Mouse (Mus musculus) embryonic facial prominence, embryonic 11.5 days (tissue): ENCODE measurements at regions not wholly inside any gene's neighbourhood (a gene's known extent, or its start where the extent isn't known, plus 50 kb on each side); places are given as distances from the start of the nearest gene placed in this dataset.

ENCODE experiments used
- ATAC-seq: fragments of 200-750 bp; cut with Nextera tagmentation; replicated peaks from 2 replicates; pipeline ENCODE4 v1.8.0; 2017; ENCODE audit warnings: low read depth; ENCODE audit not compliant: insufficient number of reproducible peaks, low FRiP score, low TSS enrichment
- DNase-seq: peaks from one replicate; pipeline ENCODE4 v3.0.0-alpha.2; 2015; ENCODE audit warnings: low spot score
- H3K27ac ChIP-seq: fragments of 300-500 bp; sonication (generic); replicated peaks from 2 replicates; pipeline ENCODE4 v1.5.1; 2014; ENCODE audit warnings: mild to moderate bottlenecking, low read depth, low read length, control low read depth
- H3K27me3 ChIP-seq: fragments of 300-500 bp; sonication (generic); 2 replicates; pipeline ENCODE4 v1.6.1; 2014; ENCODE audit warnings: mild to moderate bottlenecking, low read length, moderate library complexity, mixed read lengths; ENCODE audit not compliant: control insufficient read depth, insufficient read depth
- H3K36me3 ChIP-seq: fragments of 300-500 bp; sonication (generic); replicated peaks from 2 replicates; pipeline ENCODE4 v1.6.1; 2014; ENCODE audit warnings: low read depth, mild to moderate bottlenecking, low read length, moderate library complexity, mixed read lengths; ENCODE audit not compliant: control insufficient read depth, insufficient read depth
- H3K4me1 ChIP-seq: fragments of 300-500 bp; sonication (generic); 2 replicates; pipeline ENCODE4 v1.6.1; 2014; ENCODE audit warnings: low read length, mixed read lengths; ENCODE audit not compliant: control insufficient read depth, insufficient read depth
- H3K4me2 ChIP-seq: fragments of 300-500 bp; sonication (generic); 2 replicates; pipeline ENCODE4 v1.6.1; 2014; ENCODE audit warnings: low read depth, mild to moderate bottlenecking, control low read depth, low read length, moderate library complexity
- H3K4me3 ChIP-seq: fragments of 300-500 bp; sonication (generic); 2 replicates; pipeline ENCODE4 v1.5.1; 2014; ENCODE audit warnings: low read depth, low read length, control low read depth
- H3K9ac ChIP-seq: fragments of 300-500 bp; sonication (generic); replicated peaks from 2 replicates; pipeline ENCODE4 v1.6.1; 2014; ENCODE audit warnings: mild to moderate bottlenecking, control low read depth, low read length
- H3K9me3 ChIP-seq: fragments of 300-500 bp; sonication (generic); replicated peaks from 2 replicates; pipeline ENCODE4 v1.6.1; 2016; ENCODE audit warnings: mild to moderate bottlenecking, low read length, inconsistent platforms, mixed read lengths; ENCODE audit not compliant: control insufficient read depth
- WGBS: fragments of 180-500 bp; shearing (Covaris S2); extraction: QIAGEN DNeasy Blood & Tissue Kit; methylation state at CpG from one replicate; pipeline ENCODE4 v1.1.7; 2014; 5-methylcytosine and 5-hydroxymethylcytosine counted together

DNA sequence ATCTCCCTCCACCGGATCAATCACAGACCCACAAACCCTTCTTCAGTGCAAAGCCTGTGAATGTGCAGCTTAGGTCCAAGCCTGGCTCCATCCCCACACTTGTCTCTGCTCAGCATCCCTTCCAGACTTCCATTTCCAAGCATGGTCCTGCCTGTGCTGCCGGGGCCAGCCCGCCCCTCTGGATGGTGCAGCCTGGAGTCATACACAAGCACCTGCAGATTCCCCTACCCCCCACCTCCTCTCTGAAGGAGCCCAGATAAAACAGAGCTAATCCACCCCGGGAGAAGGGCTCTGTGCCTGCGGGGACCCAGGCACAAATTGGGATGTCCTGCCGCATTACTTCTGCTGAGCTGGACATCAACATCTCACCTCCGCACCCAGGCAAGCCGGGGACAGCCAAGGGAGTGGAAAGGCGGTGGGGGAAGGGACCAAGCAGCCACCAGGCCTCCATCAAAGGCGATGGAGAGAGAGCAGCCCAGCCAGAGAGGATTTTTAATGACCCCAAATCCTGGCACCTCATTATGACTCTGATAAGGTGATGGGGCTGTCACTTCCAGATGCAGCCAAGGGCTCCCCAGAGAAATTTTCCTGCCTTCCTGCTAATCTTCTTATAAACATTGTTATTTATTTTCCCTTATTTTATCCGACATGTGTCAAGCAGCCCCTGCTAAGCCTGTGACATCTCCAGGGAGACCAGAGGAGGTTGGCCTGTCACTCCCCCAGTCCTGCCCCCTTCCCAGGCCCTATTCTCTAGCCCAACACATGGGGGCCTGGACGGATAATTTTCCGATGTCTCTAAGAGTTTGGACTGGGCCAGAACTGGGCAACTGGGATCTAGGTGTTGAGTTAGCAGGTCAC, 105.5 kb upstream of the Unc5b start:
- Histone ChIP-seq H3K9ac (no peak overlapping the region), H3K9me3 (no peaks in the 10 kb centered on the region), H3K4me2 (no peak overlapping the region), H3K27me3 (no peaks in the 10 kb centered on the region), H3K36me3 (no peaks in the 10 kb centered on the region), H3K27ac (no peak overlapping the region), H3K4me3 (no peak overlapping the region), H3K4me1 (no peaks in the 10 kb centered on the region; the same call in 1 of the 2 replicates)
- DNase-seq (no peak), ATAC-seq (peak; percentile 35; the same call in 1 of the 2 replicates)
- 24% methylated on average over 13 of the region's 13 CpGs for WGBS

DNA sequence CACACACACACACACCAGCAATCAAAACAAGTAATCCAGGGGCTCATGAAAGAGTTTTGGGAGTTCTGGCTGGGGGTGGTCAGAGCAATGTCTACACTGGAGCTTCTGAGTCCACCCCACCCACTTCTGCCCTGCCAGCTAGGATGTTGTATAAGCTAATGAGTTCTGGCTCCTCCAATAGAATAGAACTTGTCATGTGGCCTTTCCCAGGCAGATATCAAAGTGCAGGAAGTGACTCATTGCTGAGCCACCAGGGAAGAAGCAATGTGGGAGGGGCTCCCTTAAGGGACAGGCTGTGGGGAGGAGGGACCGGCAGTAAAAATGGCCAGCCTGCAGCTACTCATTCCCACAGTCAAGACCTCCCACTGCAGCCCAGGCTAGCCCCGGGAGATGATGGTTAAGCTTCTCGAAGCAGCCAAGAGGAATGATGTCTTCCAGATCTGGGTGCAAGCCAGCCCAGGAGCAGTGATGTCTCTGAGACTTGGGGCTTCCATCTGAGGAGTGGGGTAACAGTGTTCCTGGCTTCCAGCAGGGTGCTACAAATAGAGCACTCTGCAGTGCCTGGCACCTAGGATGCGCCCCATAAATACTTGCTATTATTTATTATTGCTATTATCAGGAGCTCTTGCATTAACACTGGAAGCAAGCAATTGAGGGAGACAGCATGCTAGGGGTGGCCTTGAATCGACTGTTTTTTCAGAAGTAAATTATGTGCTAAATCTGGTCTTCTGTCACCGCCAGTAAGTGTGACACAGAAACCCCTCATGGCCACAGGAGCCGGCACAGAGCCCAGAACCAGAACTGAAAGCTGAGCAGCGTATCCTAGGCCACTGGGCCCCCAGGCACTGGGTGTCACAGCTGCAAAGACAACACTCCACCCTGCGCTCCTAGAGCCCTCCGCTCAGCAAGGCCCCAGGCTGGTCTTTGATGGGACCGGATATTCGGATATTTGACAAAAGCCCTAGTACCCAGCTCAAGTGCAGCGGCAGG, 103.2 kb upstream of the Unc5b start:
- WGBS = 50% methylated on average over 13 of the region's 13 CpGs
- Histone ChIP-seq H3K4me1 (no peaks in the 10 kb centered on the region; the same call in 1 of the 2 replicates), H3K27me3 (no peaks in the 10 kb centered on the region), H3K27ac (no peak overlapping the region), H3K9ac (no peak overlapping the region), H3K36me3 (no peaks in the 10 kb centered on the region), H3K9me3 (no peaks in the 10 kb centered on the region), H3K4me3 (no peak overlapping the region), H3K4me2 (no peak overlapping the region)
- peak; percentile 36 for DNase-seq
- ATAC-seq = no peak; the same call in 1 of the 2 replicates

DNA sequence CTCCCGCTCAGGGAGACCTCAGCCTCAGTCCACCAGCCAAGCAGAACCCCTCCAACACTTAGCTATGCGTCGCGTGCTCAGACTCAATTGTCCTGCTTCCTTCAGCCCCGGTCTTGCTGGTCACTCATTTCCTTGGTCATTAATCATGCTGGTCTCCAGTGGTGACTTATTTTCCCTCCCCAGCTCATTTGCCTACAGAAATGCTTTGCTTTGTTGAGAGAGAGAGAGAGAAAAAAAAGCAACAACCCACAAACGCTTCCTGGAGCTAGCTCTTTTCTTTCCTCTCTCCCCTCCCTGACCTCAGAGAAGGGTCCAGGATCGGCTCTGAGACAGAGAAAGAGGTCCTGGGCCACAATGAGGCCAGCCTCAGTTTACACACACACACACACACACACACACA, 102.5 kb upstream of the Unc5b start:
- DNase-seq = no peak
- no peaks in the 10 kb centered on the region; the same call in 1 of the 2 replicates for H3K4me1 ChIP-seq

DNA sequence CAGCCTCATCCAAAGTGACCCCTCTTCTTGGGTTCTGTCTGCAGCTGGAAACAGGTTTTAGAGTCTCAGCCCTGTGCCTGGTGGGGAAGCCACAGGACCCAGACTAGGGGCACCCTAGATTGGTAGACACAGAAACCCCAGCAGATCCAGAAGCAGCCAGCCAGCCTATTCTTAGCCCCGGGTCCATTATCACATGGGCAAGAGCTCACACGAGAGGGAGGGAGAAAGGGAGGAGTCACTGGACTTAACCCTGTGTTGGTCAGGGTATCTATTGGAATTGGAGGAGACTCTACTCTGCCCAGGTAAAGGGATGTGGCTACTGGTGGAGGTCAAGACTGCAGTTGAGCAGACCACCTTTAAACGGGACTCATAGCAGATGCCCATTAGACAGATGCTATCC, 101.5 kb upstream of the Unc5b start:
- no peak for ATAC-seq
- H3K9me3 ChIP-seq = no peaks in the 10 kb centered on the region

More for the DNA sequence above, 102.5 kb upstream of the Unc5b start:
- Histone ChIP-seq H3K36me3 (no peaks in the 10 kb centered on the region), H3K4me2 (no peak overlapping the region), H3K4me3 (no peak overlapping the region), H3K27me3 (no peaks in the 10 kb centered on the region), H3K9ac (no peak overlapping the region), H3K27ac (no peak overlapping the region), H3K9me3 (no peaks in the 10 kb centered on the region)
- 48% methylated on average over 7 of the region's 7 CpGs for WGBS
- ATAC-seq = no peak

DNA sequence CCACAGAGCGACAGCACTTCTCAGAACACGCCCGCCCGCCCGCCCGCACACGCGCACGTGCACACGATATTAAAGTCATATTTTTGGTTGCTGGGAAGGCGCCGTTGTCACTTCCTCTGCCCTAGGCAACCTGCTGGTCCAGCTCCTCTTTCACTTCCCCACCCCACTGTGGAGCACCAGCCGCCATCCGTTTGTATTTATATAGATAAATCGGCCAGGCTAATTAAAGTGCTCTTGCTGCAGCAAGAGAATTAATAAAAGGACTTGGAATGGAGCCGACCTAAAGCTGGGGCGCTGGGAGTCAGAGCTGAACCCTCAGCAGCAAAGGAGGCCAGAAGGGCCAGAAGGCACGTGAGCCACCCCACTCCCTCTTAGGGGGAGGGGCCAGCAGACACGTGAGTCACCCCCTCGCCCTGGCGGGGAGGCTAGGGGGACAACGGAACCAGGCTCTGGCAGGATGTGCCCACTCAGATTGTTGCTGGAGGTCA, 100.6 kb upstream of the Unc5b start:
- Histone ChIP-seq H3K4me1 (no peaks in the 10 kb centered on the region; the same call in 1 of the 2 replicates), H3K27ac (no peak overlapping the region), H3K27me3 (no peaks in the 10 kb centered on the region), H3K4me2 (no peak overlapping the region), H3K4me3 (no peak overlapping the region), H3K9me3 (no peaks in the 10 kb centered on the region), H3K36me3 (no peaks in the 10 kb centered on the region), H3K9ac (no peak overlapping the region)
- DNase-seq (no peak), ATAC-seq (no peak)
- 55% methylated on average over 22 of the region's 22 CpGs for WGBS

More for the DNA sequence above, 101.5 kb upstream of the Unc5b start:
- Histone ChIP-seq H3K4me2 (no peak overlapping the region), H3K27ac (no peak overlapping the region), H3K4me1 (no peaks in the 10 kb centered on the region; the same call in 1 of the 2 replicates), H3K36me3 (no peaks in the 10 kb centered on the region), H3K27me3 (no peaks in the 10 kb centered on the region), H3K9ac (no peak overlapping the region), H3K4me3 (no peak overlapping the region)
- WGBS = 22% methylated on average over 3 of the region's 3 CpGs
- DNase-seq = no peak

DNA sequence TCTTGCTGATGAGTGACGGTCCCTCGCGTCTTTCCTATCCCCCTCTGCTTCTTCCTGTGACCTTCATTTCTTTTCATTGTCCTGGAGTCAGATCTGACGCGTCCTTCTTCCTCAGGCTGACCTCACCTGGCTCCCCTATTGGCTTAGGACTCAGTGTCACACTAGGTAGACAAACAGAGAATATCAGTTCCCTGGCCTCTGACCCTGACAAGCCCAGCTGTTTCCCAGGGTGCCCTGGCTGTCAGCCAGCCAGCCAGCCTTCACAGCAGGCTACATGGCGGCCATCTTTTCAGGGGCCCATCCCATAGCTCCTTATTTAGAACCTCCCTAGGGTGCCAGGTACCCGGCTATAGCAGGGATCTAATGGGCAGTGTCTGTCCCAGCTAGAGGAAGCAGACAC, 97.3 kb upstream of the Unc5b start:
- no peaks in the 10 kb centered on the region for H3K9me3 ChIP-seq
- ATAC-seq (no peak), DNase-seq (no peak)
- H3K36me3 ChIP-seq = no peaks in the 10 kb centered on the region
- H3K4me3 ChIP-seq = no peak overlapping the region
- no peaks in the 10 kb centered on the region for H3K4me1 ChIP-seq
- H3K27ac ChIP-seq = no peak overlapping the region
- no peaks in the 10 kb centered on the region for H3K27me3 ChIP-seq
- 72% methylated on average over 7 of the region's 7 CpGs for WGBS
- H3K9ac ChIP-seq = no peak overlapping the region
- H3K4me2 ChIP-seq = no peak overlapping the region

DNA sequence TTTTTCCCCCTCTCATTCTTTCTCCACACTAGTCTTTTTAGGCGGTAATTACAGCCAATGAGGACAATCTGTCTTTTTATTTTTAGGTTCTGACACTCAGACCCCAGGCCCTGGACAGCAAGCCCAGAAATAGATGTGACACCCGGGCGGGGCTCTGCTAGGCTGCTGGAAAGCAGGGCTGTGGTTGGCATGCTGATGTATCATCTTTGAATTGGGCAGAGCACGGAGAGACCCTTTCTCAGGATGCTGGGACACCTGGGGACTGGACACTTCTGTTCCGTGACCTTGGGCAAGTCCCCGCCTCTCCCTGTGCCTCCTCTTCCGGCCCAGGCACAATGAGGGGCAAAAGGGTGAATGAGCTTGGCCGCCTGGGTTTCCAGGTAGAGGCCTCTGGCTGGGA, 96.8 kb upstream of the Unc5b start:
- Histone ChIP-seq H3K27ac (no peak overlapping the region), H3K9ac (no peak overlapping the region), H3K4me2 (no peak overlapping the region), H3K4me1 (no peaks in the 10 kb centered on the region), H3K4me3 (no peak overlapping the region), H3K9me3 (no peaks in the 10 kb centered on the region), H3K36me3 (no peaks in the 10 kb centered on the region), H3K27me3 (no peaks in the 10 kb centered on the region)
- ATAC-seq = no peak
- 65% methylated on average over 8 of the region's 8 CpGs for WGBS
- DNase-seq = no peak
